Mouse (Mus musculus): ENCODE data around the gene Lyrm4. TPM values are rescaled to one million over a fixed set of nuclear protein-coding genes. Genes with fewer than 3 reads are reported as not detected.

Gene Lyrm4
- total and polyA plus RNA-seq, 2 experiments, result 2.7 to 4.2 TPM

DNA sequence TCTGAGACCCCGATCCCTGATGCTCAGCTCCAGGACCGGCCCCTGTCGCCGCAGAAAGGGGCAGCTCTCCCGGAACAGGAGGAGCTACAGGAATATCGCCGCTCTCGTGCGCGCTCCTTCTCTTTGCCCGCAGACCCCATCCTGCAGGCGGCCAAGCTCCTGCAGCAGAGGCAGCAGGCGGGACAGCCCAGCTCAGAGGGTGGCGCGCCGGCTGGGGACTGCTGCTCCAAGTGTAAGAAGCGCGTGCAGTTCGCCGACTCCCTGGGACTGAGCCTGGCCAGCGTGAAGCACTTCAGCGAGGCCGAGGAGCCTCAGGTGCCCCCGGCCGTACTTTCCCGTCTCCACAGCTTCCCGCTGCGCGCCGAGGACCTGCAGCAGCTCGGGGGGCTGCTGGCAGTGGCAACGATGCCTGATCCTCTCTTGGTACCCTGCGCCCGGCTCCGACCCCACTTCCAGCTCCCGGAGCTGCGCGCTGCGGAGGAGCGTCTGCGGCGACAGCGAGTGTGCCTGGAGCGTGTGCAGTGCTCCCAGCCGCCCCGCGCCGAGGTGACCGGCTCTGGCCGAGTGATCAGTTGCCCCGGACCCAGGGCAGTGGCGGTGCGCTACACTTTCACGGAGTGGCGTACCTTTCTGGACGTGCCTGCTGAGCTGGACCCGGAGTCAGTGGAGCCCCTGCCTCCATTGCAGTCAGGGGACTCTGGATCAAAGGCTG, 148.5 kb downstream of the Lyrm4 start:
- Histone ChIP-seq H3K36me3 (ENCODE audit: control insufficient read depth, insufficient read depth, low read length) (no peaks in the 10 kb centered on the region), H3K27me3 (ENCODE audit: control insufficient read depth, insufficient read depth, low read length) (no peaks in the 10 kb centered on the region), H3K4me1 (ENCODE audit: control insufficient read depth, insufficient read depth, low read length) (peaks cover 11% of the 10 kb centered on the region; the same call in 1 of the 2 replicates), H3K79me2 (ENCODE audit: control insufficient read depth, insufficient read depth, low read length) (no peaks in the 10 kb centered on the region), H3K27ac (replicated peaks; ENCODE audit: insufficient read depth, low read depth, low read length) (no peak overlapping the region), H3K9ac (ENCODE audit: low read depth, low read length) (peak overlapping the region; percentile 90), H3K4me3 (ENCODE audit: insufficient read depth, low read depth, low read length) (peak overlapping the region; percentile 63)
- peak; percentile 16 for DNase-seq (ENCODE audit: extremely low read depth, low read depth, low spot score)
- TF ChIP-seq CTCF (IDR thresholded peaks at IDR 0.05; ENCODE audit: low read depth, low read length), result no peak
- TF ChIP-seq POLR2A (IDR thresholded peaks at IDR 0.05; ENCODE audit: extremely low read depth, insufficient read depth, low read length), result no peak
- WGBS, result under 1% methylated on average over 57 of the region's 57 CpGs

DNA sequence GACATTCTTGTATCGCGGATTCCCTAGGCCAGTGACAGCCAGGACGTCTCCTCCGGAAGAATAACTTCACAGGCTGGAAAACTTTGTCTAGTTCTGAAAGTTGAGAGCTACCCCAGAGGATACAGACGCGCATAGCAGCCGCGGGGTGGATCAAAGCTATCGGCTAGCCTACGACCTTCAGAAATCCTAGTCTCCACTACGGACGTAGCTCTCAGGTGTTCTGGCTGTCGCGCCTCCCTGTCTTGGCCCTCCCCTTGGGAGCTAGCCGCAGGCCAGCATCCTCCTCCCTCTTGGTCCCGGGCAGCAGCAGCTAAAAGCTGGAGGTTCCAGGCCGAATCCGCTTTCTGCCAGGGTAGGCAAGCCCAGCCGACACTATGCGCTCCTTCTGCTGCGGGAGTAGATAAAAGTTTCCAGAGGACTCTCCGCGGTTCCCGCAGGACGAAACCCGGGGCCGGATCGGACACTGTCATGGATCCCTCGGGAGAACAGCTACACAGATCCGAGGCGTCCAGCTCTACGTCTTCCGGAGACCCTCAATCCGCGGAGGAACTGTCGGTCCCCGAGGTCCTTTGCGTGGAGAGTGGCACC, 149.1 kb downstream of the Lyrm4 start:
- Histone ChIP-seq H3K4me3 (ENCODE audit: insufficient read depth, low read depth, low read length) (peak overlapping the region; percentile 63), H3K9ac (ENCODE audit: low read depth, low read length) (peak overlapping the region; percentile 90), H3K4me1 (ENCODE audit: control insufficient read depth, insufficient read depth, low read length) (peaks cover 11% of the 10 kb centered on the region; the same call in 1 of the 2 replicates), H3K27ac (replicated peaks; ENCODE audit: insufficient read depth, low read depth, low read length) (no peak overlapping the region), H3K27me3 (ENCODE audit: control insufficient read depth, insufficient read depth, low read length) (no peaks in the 10 kb centered on the region), H3K79me2 (ENCODE audit: control insufficient read depth, insufficient read depth, low read length) (no peaks in the 10 kb centered on the region), H3K36me3 (ENCODE audit: control insufficient read depth, insufficient read depth, low read length) (no peaks in the 10 kb centered on the region)
- WGBS, result 1% methylated on average over 38 of the region's 38 CpGs
- peak; percentile 38 for DNase-seq (ENCODE audit: extremely low read depth, low read depth, low spot score)
- TF ChIP-seq POLR2A (IDR thresholded peaks at IDR 0.05; ENCODE audit: extremely low read depth, insufficient read depth, low read length) (no peak), CTCF (IDR thresholded peaks at IDR 0.05; ENCODE audit: low read depth, low read length) (0 out of 2 replicates have a peak, but pooled peaks have one; percentile 7)

DNA sequence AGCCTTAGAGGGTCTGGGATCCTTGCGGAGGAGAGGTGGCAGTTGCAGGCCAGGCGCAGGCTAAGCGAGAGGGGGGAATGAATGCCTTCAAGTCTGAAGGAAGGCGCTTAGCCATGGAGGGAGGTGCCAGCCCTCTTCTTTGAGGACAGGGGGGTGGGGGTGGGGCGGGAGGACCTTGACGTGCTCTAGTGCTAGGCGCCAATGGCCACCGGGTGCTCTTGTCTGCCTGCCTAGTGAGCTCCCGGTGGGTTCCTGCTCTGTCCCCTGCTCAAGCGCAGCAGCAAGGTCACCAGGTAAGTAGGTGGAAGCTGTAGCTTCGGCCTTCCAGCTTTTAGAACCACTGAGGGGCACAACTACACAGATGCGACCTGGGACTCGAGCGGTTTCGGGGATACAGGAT, 149.6 kb downstream of the Lyrm4 start:
- Histone ChIP-seq H3K27ac (replicated peaks; ENCODE audit: insufficient read depth, low read depth, low read length) (no peak overlapping the region), H3K36me3 (ENCODE audit: control insufficient read depth, insufficient read depth, low read length) (no peaks in the 10 kb centered on the region), H3K4me3 (ENCODE audit: insufficient read depth, low read depth, low read length) (no peak overlapping the region), H3K79me2 (ENCODE audit: control insufficient read depth, insufficient read depth, low read length) (no peaks in the 10 kb centered on the region), H3K27me3 (ENCODE audit: control insufficient read depth, insufficient read depth, low read length) (no peaks in the 10 kb centered on the region), H3K9ac (ENCODE audit: low read depth, low read length) (peak overlapping the region; percentile 90), H3K4me1 (ENCODE audit: control insufficient read depth, insufficient read depth, low read length) (peaks cover 11% of the 10 kb centered on the region; the same call in 1 of the 2 replicates)
- TF ChIP-seq POLR2A (IDR thresholded peaks at IDR 0.05; ENCODE audit: extremely low read depth, insufficient read depth, low read length) (no peak), CTCF (IDR thresholded peaks at IDR 0.05; ENCODE audit: low read depth, low read length) (no peak)
- 40% methylated on average over 15 of the region's 15 CpGs for WGBS
- no peak for DNase-seq (ENCODE audit: extremely low read depth, low read depth, low spot score)

DNA sequence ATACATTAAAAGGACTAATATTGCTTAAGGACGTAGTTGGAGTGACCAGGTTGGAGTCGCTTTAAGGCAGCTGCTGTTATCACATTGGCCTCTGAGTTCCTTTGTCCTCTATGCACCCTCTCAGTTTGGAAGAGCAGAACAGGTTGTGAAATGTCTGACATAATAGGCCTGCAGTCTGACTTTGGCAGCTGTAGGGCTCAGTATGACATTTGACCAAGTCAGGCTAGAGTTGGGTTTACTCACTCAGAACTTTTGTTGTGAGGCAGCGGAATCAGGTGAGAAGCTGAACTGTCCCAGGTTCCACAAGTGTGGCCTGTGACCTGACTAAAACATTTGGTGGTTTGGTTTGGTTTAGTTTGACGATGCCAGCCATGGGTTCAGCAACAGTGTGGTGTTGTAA, 153.7 kb downstream of the Lyrm4 start:
- H3K27ac ChIP-seq (replicated peaks; ENCODE audit: insufficient read depth, low read depth, low read length), result peak overlapping the region; percentile 78
- 24% methylated on average over 4 of the region's 4 CpGs for WGBS
- TF ChIP-seq POLR2A (IDR thresholded peaks at IDR 0.05; ENCODE audit: extremely low read depth, insufficient read depth, low read length) (no peak), CTCF (IDR thresholded peaks at IDR 0.05; ENCODE audit: low read depth, low read length) (no peak)
- no peaks in the 10 kb centered on the region for H3K27me3 ChIP-seq (ENCODE audit: control insufficient read depth, insufficient read depth, low read length)
- no peaks in the 10 kb centered on the region for H3K36me3 ChIP-seq (ENCODE audit: control insufficient read depth, insufficient read depth, low read length)
- peaks cover 17% of the 10 kb centered on the region for H3K4me1 ChIP-seq (ENCODE audit: control insufficient read depth, insufficient read depth, low read length)
- DNase-seq (ENCODE audit: extremely low read depth, low read depth, low spot score), result peak; percentile 100
- H3K9ac ChIP-seq (ENCODE audit: low read depth, low read length), result no peak overlapping the region
- no peak overlapping the region for H3K4me3 ChIP-seq (ENCODE audit: insufficient read depth, low read depth, low read length)
- no peaks in the 10 kb centered on the region for H3K79me2 ChIP-seq (ENCODE audit: control insufficient read depth, insufficient read depth, low read length)

DNA sequence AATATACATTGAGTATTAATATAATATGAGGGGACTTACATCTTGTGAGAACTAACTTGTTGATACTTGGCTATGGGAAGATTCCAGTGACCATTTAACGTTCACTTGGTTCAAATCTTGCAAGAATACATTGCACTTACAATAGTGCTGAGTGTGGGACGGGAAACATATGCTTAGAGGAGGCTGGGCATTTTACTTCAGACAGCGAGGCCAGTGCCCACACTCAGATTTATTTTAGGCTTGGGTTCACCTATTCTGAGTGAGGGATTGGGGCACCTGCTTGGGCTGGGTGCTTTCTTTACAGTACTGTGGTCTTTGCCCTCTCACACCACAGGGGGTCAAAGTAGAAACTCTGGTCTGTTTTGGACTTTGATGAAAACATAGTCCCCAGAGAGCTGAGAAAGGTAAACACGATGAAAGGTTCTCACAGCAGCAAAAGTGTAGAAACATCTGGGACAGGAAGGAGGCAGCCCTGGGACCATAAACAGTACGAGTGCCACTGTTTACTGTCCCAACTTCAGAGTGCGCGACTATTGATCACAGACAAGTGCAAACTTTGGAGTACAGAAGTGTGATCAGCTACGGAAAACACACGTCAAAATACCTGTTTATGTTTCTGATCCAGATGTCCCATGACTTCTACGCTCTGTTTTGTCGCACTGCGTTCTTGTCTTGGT, 157.8 kb downstream of the Lyrm4 start:
- peak; percentile 100 for DNase-seq (ENCODE audit: extremely low read depth, low read depth, low spot score)
- WGBS, result 22% methylated on average over 12 of the region's 12 CpGs
- Histone ChIP-seq H3K27ac (replicated peaks; ENCODE audit: insufficient read depth, low read depth, low read length) (peak overlapping the region; percentile 77), H3K9ac (ENCODE audit: low read depth, low read length) (peak overlapping the region; percentile 49), H3K4me3 (ENCODE audit: insufficient read depth, low read depth, low read length) (no peak overlapping the region), H3K4me1 (ENCODE audit: control insufficient read depth, insufficient read depth, low read length) (peaks cover 14% of the 10 kb centered on the region), H3K36me3 (ENCODE audit: control insufficient read depth, insufficient read depth, low read length) (no peaks in the 10 kb centered on the region), H3K27me3 (ENCODE audit: control insufficient read depth, insufficient read depth, low read length) (no peaks in the 10 kb centered on the region), H3K79me2 (ENCODE audit: control insufficient read depth, insufficient read depth, low read length) (no peaks in the 10 kb centered on the region)
- no peak for TF ChIP-seq POLR2A (IDR thresholded peaks at IDR 0.05; ENCODE audit: extremely low read depth, insufficient read depth, low read length)
- TF ChIP-seq CTCF (IDR thresholded peaks at IDR 0.05; ENCODE audit: low read depth, low read length), result no peak
